Mouse (Mus musculus): ENCODE data around the gene Armh3. TPM values are rescaled to one million over a fixed set of nuclear protein-coding genes. Genes with fewer than 3 reads are reported as not detected.
"Not testable (repeated sequence)": the region's sequence is repeated elsewhere in the genome, so short reads cannot be mapped to it uniquely, and the experiment has no call there.

The Armh3 gene
- total and polyA plus RNA-seq, 3 experiments: 8.5 to 17.3 (median 15.5) TPM

GRCm38 (mm10) chr19:46033911-46034310 lies 35.6 kb upstream of the Armh3 start:
- no peak for DNase-seq

- no peak for DNase-seq
These were observed 34.6 kb upstream of the Armh3 start for GRCm38 (mm10) chr19:46032731-46033510.

DNA sequence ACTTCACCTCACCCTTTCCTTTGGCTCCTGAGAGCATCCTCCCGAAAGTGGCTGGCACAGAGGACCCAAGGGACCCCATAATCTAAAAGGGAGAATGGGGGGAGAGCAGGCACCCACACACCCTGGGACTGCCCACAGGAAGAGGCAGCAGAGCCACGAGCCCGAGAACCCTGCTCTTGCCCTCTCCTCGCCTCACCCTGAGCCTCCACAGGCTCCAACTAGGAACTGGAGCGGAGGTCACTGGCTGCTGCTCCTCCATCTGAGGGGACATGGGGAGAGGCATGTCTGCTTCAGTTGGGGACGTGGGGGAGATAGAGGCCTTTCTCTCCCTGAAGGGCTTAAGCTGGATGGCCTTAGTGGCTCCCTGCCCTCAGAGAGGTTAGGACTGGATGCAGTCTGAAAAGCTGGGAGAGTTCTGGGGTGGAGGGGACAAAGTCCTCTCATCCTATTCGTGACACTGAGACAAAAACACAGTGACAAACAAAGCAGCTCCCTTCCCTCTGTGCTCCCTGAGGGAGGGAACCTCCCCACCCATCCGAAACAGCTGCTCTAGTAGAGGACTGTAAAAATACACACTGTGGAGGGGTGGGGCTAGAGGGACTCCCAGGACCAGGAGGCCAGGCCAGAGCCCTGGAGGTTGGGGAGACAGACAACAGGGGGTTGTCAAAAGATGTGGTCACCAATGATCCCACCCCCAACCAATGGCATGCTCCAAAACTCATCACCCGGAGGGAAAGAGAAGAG lies 33.6 kb upstream of the Armh3 start:
- no peak for DNase-seq

DNA sequence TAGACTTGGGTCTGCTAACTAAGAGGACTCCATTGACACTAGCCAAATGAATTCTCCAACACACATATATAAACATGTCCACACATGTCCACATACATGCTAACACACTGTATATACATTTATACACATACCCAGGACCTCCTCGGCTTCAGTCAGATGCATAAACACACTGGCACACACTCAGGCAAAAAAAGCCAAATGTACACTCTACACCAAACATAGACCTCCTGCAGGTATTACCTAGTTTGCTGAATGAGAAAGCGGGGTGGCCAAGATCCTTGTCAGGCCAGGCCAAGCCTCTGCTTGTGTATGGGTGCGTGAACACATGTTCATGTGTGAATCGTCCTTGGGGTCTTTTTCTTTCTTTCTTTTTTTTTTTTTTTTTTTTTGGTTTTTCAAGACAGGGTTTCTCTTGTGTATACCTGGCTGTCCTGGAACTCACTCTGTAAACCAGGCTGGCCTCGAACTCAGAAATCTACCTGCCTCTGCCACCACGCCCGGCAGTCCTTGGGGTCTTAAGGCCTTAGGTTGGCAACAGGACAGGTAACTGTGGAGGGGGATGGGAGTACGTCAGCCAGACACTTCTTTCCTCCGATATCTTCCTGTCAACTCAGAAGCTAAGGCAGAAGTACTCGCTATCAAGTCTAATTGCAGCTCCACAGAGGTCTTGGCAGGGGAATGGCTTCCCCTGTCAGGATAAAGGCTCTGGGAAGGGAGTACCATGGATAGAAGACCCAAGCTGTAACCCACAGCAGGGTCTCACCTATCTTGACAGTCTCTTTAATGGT lies 32.1 kb upstream of the Armh3 start:
- no peak for DNase-seq

- no peak for DNase-seq
These were observed 31.4 kb upstream of the Armh3 start for GRCm38 (mm10) chr19:46029652-46030051.

DNA sequence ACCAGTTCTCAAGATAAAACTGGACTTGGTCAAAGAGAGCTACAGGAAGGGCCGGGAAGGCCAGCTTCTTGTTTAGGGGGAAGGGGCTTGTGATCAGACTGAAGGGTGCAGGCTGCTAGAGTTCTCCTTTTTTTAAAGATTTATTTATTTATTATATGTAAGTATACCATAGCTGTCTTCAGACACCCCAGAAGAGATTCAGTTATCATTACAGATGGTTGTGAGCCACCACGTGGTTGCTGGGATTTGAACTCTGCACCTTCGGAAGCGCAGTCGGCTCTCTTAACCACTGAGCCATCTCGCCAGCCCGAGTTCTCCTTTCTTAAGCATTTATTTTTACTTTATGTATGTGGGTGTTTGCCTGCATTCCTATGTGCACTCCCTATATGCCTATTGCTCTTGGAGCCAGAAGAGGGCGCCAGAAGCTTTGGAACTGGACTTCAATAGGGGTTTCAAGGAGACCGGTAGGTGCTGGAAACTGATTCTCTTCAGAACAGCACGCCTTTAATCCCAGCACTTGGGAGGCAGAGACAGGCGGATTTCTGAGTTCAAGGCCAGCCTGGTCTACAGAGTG lies 30.5 kb upstream of the Armh3 start:
- DNase-seq: no peak

GRCm38 (mm10) chr19:46026567-46026966 lies 28.3 kb upstream of the Armh3 start:
- DNase-seq: no peak

GRCm38 (mm10) chr19:46024959-46025358 lies 26.7 kb upstream of the Armh3 start:
- no peak for DNase-seq

GRCm38 (mm10) chr19:46016023-46016422 lies 17.7 kb upstream of the Armh3 start:
- DNase-seq: no peak

DNA sequence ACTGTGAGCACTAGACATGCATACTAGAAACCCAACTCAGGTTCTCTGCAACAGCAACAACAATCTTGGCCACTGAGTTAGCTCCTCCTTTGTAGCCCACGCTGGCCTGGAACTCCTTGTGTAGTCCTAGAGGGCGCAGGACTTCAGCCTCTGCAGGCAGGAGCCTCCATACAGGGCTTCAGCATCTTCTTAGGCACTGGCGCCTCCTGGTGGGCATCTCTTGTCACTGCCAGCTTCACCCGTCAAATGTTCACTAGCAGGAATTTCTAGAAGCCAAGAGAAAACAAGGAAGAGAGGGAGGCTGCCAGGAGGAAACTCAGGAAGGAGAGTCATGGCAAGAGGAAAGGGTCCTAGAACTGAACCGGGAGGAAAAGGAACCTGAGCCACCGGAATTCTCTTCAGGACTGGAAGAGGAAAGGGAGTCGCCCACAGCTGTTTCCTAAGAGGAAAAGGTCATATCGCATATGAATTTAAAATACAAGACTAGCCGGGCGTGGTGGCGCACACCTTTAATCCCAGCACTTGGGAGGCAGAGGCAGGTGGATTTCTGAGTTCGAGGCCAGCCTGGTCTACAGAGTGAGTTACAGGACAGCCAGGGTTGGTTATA lies 16.4 kb upstream of the Armh3 start:
- peak; percentile 90 for DNase-seq

DNA sequence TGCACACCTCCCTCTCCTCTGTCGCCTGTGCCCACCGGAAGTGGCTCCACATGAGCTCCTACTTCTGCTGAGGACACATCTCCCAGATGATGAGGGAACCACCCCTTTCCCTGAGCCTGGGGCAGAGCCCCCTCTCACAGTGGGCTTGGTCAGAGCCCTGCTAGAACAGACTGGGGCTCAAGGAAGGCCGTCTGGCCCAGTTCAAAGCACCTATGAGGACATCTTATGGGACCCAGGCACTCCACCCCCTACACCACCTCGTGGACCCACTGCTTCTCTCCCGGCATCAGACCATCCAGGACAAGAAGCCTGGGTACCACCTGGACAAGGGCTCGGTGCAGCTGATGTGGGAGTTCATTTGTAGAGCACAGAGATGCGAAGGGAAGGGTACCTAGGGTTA lies 7.4 kb upstream of the Armh3 start:
- DNase-seq: no peak

- no peak for DNase-seq
These were observed 6.7 kb upstream of the Armh3 start for GRCm38 (mm10) chr19:46004814-46005466.

DNA sequence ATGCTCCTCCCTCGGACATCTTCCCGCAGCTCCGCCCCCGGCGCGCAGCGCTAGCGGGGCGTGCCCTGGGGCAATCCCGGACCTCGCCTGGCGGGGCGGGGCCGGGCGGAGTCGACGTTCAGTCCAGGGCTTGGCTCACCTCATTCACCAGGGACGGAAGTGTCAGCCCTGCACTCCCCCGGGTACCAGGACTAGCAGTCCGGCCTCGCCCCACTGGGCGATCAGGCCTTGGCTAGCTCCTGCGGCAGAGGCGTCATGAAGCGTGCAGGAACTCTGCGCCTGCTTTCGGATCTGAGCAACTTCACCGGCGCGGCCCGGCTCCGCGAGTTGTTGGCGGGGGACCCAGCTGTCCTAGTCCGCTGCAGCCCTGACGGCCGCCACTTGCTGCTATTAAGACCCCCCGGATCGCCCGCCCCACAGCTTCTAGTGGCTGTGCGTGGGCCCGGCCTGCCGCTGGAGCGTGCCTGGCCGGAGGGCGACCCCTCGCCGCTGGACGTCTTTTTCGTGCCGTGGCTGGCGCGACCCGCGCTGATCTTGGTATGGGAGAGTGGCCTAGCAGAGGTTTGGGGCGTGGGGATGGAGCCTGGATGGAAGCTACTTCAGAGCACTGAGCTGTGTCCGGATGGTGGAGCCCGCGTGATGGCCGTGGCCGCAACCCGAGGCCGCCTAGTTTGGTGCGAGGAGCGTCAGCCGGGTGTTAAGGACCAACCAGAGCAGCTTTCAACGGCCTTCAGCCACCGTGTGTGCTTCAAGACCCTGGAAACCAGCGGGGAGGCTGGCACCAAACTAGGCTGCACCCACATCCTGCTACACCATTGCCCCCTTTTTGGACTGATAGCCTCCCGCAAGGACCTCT lies 5.3 kb upstream of the Armh3 start, which contains the start of gene Hps6:
Hps6 (plus strand) TSS at position 138 of the 856 bp plus-strand sequence.
- peak; percentile 97 for DNase-seq

DNA sequence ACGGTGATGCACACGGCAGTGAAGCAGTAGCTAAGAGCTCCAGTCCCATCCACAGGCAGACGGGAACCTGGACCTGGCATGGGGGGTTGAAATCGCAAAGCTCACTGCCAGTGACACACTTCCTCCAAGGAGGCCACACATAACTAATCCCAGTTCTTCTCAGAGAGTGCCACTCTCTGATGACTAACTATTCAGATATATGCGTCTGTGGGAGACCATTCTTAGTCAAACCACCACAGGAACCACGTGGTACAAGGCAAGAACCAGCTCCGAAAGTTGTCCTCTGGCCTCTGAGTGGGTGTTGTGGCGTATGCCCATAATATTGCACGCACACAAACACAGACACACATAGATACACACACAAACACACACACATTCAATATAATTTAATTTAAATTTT lies 4.0 kb upstream of the Armh3 start:
- DNase-seq: no peak

- DNase-seq: no peak
These were observed 1.1 kb upstream of the Armh3 start for GRCm38 (mm10) chr19:45999378-45999777.

DNA sequence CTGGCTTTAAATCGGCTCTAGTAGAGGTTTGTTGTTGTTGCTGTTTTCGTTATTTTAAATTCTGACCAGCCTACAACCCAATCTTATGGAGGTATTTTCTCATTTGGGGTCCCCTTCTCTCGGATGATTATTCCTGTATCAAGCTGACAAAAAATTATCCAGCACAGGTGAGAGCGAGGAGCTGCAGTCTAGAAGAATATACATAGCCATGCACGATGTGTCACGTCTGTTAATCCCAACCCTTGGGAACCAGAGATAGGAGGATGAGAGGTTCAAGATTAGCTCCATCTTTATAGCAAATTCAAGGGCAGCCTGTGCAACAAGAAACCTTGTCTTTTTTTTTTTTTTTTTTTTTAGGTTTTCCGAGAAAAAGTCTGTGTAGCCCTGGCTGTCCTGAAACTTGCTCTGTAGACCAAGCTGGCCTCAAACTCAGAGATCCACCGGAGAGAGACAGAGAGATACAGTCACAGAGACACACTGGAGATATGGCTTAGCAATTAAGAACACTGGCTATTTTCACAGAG lies 468 bp upstream of the Armh3 start:
- DNase-seq: no peak

DNA sequence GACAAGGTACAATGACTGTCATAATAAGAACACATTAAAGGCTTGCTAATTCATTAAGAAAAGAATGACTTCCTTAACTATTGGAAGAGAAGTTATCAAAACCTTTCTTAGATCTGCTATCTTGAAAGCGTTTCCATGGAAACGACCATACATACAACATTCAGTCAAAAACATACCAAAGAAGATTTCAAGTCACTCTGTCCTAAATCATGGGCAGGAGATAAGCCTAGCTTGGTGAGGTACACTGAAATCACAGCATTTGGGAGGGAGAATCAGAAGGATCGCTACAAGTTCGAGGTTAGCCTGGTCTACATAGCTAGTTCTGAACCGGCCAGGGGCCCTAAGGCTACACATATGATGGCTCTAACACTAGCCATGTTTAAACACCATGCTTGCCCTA lies 923 bp downstream of the Armh3 start:
- DNase-seq: no peak

GRCm38 (mm10) chr19:45993981-45994737 lies 4.1 kb downstream of the Armh3 start:
- DNase-seq: no peak

GRCm38 (mm10) chr19:45993441-45993840 lies 4.8 kb downstream of the Armh3 start:
- not testable (repeated sequence) for DNase-seq
